Mouse (Mus musculus): Measurements from ENCODE around the gene AU022252. TPM values are rescaled to one million over a fixed set of nuclear protein-coding genes. Genes with fewer than 3 reads are reported as not detected.
"Not testable (repeated sequence)": the region's sequence is repeated elsewhere in the genome, so short reads cannot be mapped to it uniquely, and the experiment has no call there.

Gene AU022252
- 22.6 and 26.0 TPM in 2 replicates for polyA plus RNA-seq (2015; fragmentation: Nextera tagmentation; extraction: Ambion mirVana)

- Histone ChIP-seq H3K4me2 (ENCODE audit: low read length) (peak within 1 kb of the TSS; percentile 93), H3K36me3 (ENCODE audit: control insufficient read depth, insufficient read depth, low read length) (no peaks in the 10 kb centered on the region; the same call in 1 of the 2 replicates), H3K9ac (ENCODE audit: low read depth, low read length) (peak within 1 kb of the TSS; percentile 81), H3K9me3 (replicated peaks; ENCODE audit: control insufficient read depth, low read length, poor library complexity, severe bottlenecking) (no peaks in the 10 kb centered on the region), H3K4me3 (ENCODE audit: low read depth, low read length) (peak within 1 kb of the TSS; percentile 86), H3K27ac (ENCODE audit: low read length) (peak within 1 kb of the TSS; percentile 75), H3K4me1 (ENCODE audit: control insufficient read depth, insufficient read depth, low read length) (peaks cover 14% of the 10 kb centered on the region), H3K27me3 (ENCODE audit: control insufficient read depth, insufficient read depth, low read depth, low read length) (no peaks in the 10 kb centered on the region)
- 0% methylated on average over 66 of the region's 71 CpGs for WGBS
- peak; percentile 95 for ATAC-seq
Measured at GRCm38 (mm10) chr4:119232410-119233255, at the start of gene AU022252, which contains the start of gene P3h1. AU022252 (minus strand) TSS chr4:119232712. P3h1 (plus strand) TSS chr4:119232915.

- not testable (repeated sequence) for H3K4me2 ChIP-seq (ENCODE audit: low read length); H3K4me3 ChIP-seq (ENCODE audit: low read depth, low read length); H3K27ac ChIP-seq (ENCODE audit: low read length); H3K9me3 ChIP-seq (replicated peaks; ENCODE audit: control insufficient read depth, low read length, poor library complexity, severe bottlenecking); H3K4me1 ChIP-seq (ENCODE audit: control insufficient read depth, insufficient read depth, low read length); ATAC-seq; H3K27me3 ChIP-seq (ENCODE audit: control insufficient read depth, insufficient read depth, low read depth, low read length); H3K9ac ChIP-seq (ENCODE audit: low read depth, low read length)
- 91% methylated on average over 15 of the region's 15 CpGs for WGBS
- H3K36me3 ChIP-seq (ENCODE audit: control insufficient read depth, insufficient read depth, low read length), result peaks cover 30% of the 10 kb centered on the region
Measured at GRCm38 (mm10) chr4:119278784-119279183, 46.3 kb upstream of the AU022252 start.

GRCm38 (mm10) chr4:119275726-119276125 lies 43.2 kb upstream of the AU022252 start:
- Histone ChIP-seq H3K27ac (ENCODE audit: low read length) (no peak overlapping the region), H3K4me1 (ENCODE audit: control insufficient read depth, insufficient read depth, low read length) (no peaks in the 10 kb centered on the region), H3K9me3 (replicated peaks; ENCODE audit: control insufficient read depth, low read length, poor library complexity, severe bottlenecking) (no peaks in the 10 kb centered on the region), H3K9ac (ENCODE audit: low read depth, low read length) (no peak overlapping the region), H3K36me3 (ENCODE audit: control insufficient read depth, insufficient read depth, low read length) (peaks cover 47% of the 10 kb centered on the region), H3K4me2 (ENCODE audit: low read length) (no peak overlapping the region), H3K4me3 (ENCODE audit: low read depth, low read length) (no peak overlapping the region), H3K27me3 (ENCODE audit: control insufficient read depth, insufficient read depth, low read depth, low read length) (no peaks in the 10 kb centered on the region)
- no peak for ATAC-seq
- 88% methylated on average over 2 of the region's 2 CpGs for WGBS

GRCm38 (mm10) chr4:119275226-119275625 lies 42.7 kb upstream of the AU022252 start:
- H3K4me1 ChIP-seq (ENCODE audit: control insufficient read depth, insufficient read depth, low read length), result no peaks in the 10 kb centered on the region
- H3K36me3 ChIP-seq (ENCODE audit: control insufficient read depth, insufficient read depth, low read length), result peaks cover 49% of the 10 kb centered on the region

GRCm38 (mm10) chr4:119274627-119275026 lies 42.1 kb upstream of the AU022252 start:
- H3K4me3 ChIP-seq (ENCODE audit: low read depth, low read length), result no peak overlapping the region
- no peaks in the 10 kb centered on the region for H3K9me3 ChIP-seq (replicated peaks; ENCODE audit: control insufficient read depth, low read length, poor library complexity, severe bottlenecking)
- no peak overlapping the region for H3K9ac ChIP-seq (ENCODE audit: low read depth, low read length)
- no peaks in the 10 kb centered on the region for H3K4me1 ChIP-seq (ENCODE audit: control insufficient read depth, insufficient read depth, low read length)
- H3K36me3 ChIP-seq (ENCODE audit: control insufficient read depth, insufficient read depth, low read length), result peaks cover 43% of the 10 kb centered on the region
- H3K27ac ChIP-seq (ENCODE audit: low read length), result no peak overlapping the region
- H3K27me3 ChIP-seq (ENCODE audit: control insufficient read depth, insufficient read depth, low read depth, low read length), result no peaks in the 10 kb centered on the region
- ATAC-seq, result no peak
- WGBS, result 90% methylated on average over 1 of the region's 1 CpGs
- no peak overlapping the region for H3K4me2 ChIP-seq (ENCODE audit: low read length)

More at GRCm38 (mm10) chr4:119275226-119275625, 42.7 kb upstream of the AU022252 start:
- no peaks in the 10 kb centered on the region for H3K9me3 ChIP-seq (replicated peaks; ENCODE audit: control insufficient read depth, low read length, poor library complexity, severe bottlenecking)
- ATAC-seq, result no peak
- H3K27me3 ChIP-seq (ENCODE audit: control insufficient read depth, insufficient read depth, low read depth, low read length), result no peaks in the 10 kb centered on the region
- no peak overlapping the region for H3K9ac ChIP-seq (ENCODE audit: low read depth, low read length)
- H3K4me3 ChIP-seq (ENCODE audit: low read depth, low read length), result no peak overlapping the region
- no peak overlapping the region for H3K4me2 ChIP-seq (ENCODE audit: low read length)
- H3K27ac ChIP-seq (ENCODE audit: low read length), result no peak overlapping the region
- WGBS, result 90% methylated on average over 2 of the region's 2 CpGs

- Histone ChIP-seq H3K9me3 (replicated peaks; ENCODE audit: control insufficient read depth, low read length, poor library complexity, severe bottlenecking) (no peaks in the 10 kb centered on the region), H3K4me1 (ENCODE audit: control insufficient read depth, insufficient read depth, low read length) (no peaks in the 10 kb centered on the region), H3K9ac (ENCODE audit: low read depth, low read length) (no peak overlapping the region), H3K27me3 (ENCODE audit: control insufficient read depth, insufficient read depth, low read depth, low read length) (no peaks in the 10 kb centered on the region), H3K4me2 (ENCODE audit: low read length) (no peak overlapping the region), H3K27ac (ENCODE audit: low read length) (no peak overlapping the region), H3K4me3 (ENCODE audit: low read depth, low read length) (no peak overlapping the region), H3K36me3 (ENCODE audit: control insufficient read depth, insufficient read depth, low read length) (peaks cover 10% of the 10 kb centered on the region)
- 77% methylated on average over 13 of the region's 13 CpGs for WGBS
- no peak for ATAC-seq
Measured at GRCm38 (mm10) chr4:119266606-119267005, 34.1 kb upstream of the AU022252 start.

GRCm38 (mm10) chr4:119263459-119263858 lies 30.9 kb upstream of the AU022252 start:
- H3K4me2 ChIP-seq (ENCODE audit: low read length), result no peak overlapping the region
- H3K9me3 ChIP-seq (replicated peaks; ENCODE audit: control insufficient read depth, low read length, poor library complexity, severe bottlenecking), result no peaks in the 10 kb centered on the region
- WGBS, result 71% methylated on average over 3 of the region's 3 CpGs

GRCm38 (mm10) chr4:119262483-119262882 lies 30.0 kb upstream of the AU022252 start:
- H3K27me3 ChIP-seq (ENCODE audit: control insufficient read depth, insufficient read depth, low read depth, low read length), result no peaks in the 10 kb centered on the region
- no peak overlapping the region for H3K4me2 ChIP-seq (ENCODE audit: low read length)
- no peaks in the 10 kb centered on the region for H3K9me3 ChIP-seq (replicated peaks; ENCODE audit: control insufficient read depth, low read length, poor library complexity, severe bottlenecking)
- no peak for ATAC-seq
- H3K9ac ChIP-seq (ENCODE audit: low read depth, low read length), result no peak overlapping the region
- H3K36me3 ChIP-seq (ENCODE audit: control insufficient read depth, insufficient read depth, low read length), result no peaks in the 10 kb centered on the region
- WGBS, result 95% methylated on average over 5 of the region's 5 CpGs
- no peak overlapping the region for H3K4me3 ChIP-seq (ENCODE audit: low read depth, low read length)
- H3K27ac ChIP-seq (ENCODE audit: low read length), result no peak overlapping the region
- H3K4me1 ChIP-seq (ENCODE audit: control insufficient read depth, insufficient read depth, low read length), result no peaks in the 10 kb centered on the region

More at GRCm38 (mm10) chr4:119263459-119263858, 30.9 kb upstream of the AU022252 start:
- H3K4me3 ChIP-seq (ENCODE audit: low read depth, low read length), result no peak overlapping the region
- ATAC-seq, result no peak
- no peak overlapping the region for H3K27ac ChIP-seq (ENCODE audit: low read length)
- no peaks in the 10 kb centered on the region for H3K36me3 ChIP-seq (ENCODE audit: control insufficient read depth, insufficient read depth, low read length)
- H3K4me1 ChIP-seq (ENCODE audit: control insufficient read depth, insufficient read depth, low read length), result no peaks in the 10 kb centered on the region
- H3K27me3 ChIP-seq (ENCODE audit: control insufficient read depth, insufficient read depth, low read depth, low read length), result no peaks in the 10 kb centered on the region
- no peak overlapping the region for H3K9ac ChIP-seq (ENCODE audit: low read depth, low read length)

- no peak overlapping the region for H3K27ac ChIP-seq (ENCODE audit: low read length)
- H3K4me1 ChIP-seq (ENCODE audit: control insufficient read depth, insufficient read depth, low read length), result no peaks in the 10 kb centered on the region
- no peaks in the 10 kb centered on the region for H3K36me3 ChIP-seq (ENCODE audit: control insufficient read depth, insufficient read depth, low read length)
- H3K9me3 ChIP-seq (replicated peaks; ENCODE audit: control insufficient read depth, low read length, poor library complexity, severe bottlenecking), result no peaks in the 10 kb centered on the region
- no peak overlapping the region for H3K9ac ChIP-seq (ENCODE audit: low read depth, low read length)
- H3K4me2 ChIP-seq (ENCODE audit: low read length), result no peak overlapping the region
- no peak for ATAC-seq
- WGBS, result 59% methylated on average over 7 of the region's 7 CpGs
- H3K27me3 ChIP-seq (ENCODE audit: control insufficient read depth, insufficient read depth, low read depth, low read length), result no peaks in the 10 kb centered on the region
- no peak overlapping the region for H3K4me3 ChIP-seq (ENCODE audit: low read depth, low read length)
Measured at GRCm38 (mm10) chr4:119261087-119261713, 28.7 kb upstream of the AU022252 start.

Data from midbrain, embryonic 16.5 days (tissue).